Mouse (Mus musculus): ENCODE measurements around the gene Slc27a5. TPM values are rescaled to one million over a fixed set of nuclear protein-coding genes. Genes with fewer than 3 reads are reported as not detected.
A peak's percentile ranks its signal among the peaks of the same experiment; 100 is the strongest.

The Slc27a5 gene
- total RNA-seq (2021), result not detected

- DNase-seq, result no peak
These were observed at the start of gene Slc27a5 for GRCm38 (mm10) chr7:12998053-12998452. Slc27a5 (minus strand) TSS chr7:12998192.

GRCm38 (mm10) chr7:13046084-13046483 is 48.1 kb upstream of the Slc27a5 start:
- peak; percentile 79 to 85 for DNase-seq
- intact Hi-C loops (cut with DNase I), result loop anchor here (1.0 kb wide), 2 partner anchors 37 to 133 kb away; no protein-coding TSS in a partner anchor

More at GRCm38 (mm10) chr7:12998053-12998452, at the start of gene Slc27a5:
- intact Hi-C loops (cut with DNase I), result no loop called here

GRCm38 (mm10) chr7:13044254-13044625 is 46.2 kb upstream of the Slc27a5 start:
- intact Hi-C loops (cut with DNase I), result no loop called here
- no peak for DNase-seq

GRCm38 (mm10) chr7:13043445-13044253 is 45.7 kb upstream of the Slc27a5 start:
- intact Hi-C loops (cut with DNase I), result no loop called here
- DNase-seq, result peak in 1 of 2 experiments; percentile 38

GRCm38 (mm10) chr7:13043120-13043444 is 45.1 kb upstream of the Slc27a5 start:
- intact Hi-C loops (cut with DNase I), result no loop called here

GRCm38 (mm10) chr7:13042511-13042910 is 44.5 kb upstream of the Slc27a5 start:
- DNase-seq, result no peak
- intact Hi-C loops (cut with DNase I), result no loop called here

More at GRCm38 (mm10) chr7:13043120-13043444, 45.1 kb upstream of the Slc27a5 start:
- no peak for DNase-seq

GRCm38 (mm10) chr7:13041256-13041655 is 43.3 kb upstream of the Slc27a5 start:
- DNase-seq, result no peak
- intact Hi-C loops (cut with DNase I), result no loop called here

- DNase-seq, result no peak
- intact Hi-C loops (cut with DNase I), result loop anchor here (5.0 kb wide), 2 partner anchors 62 to 117 kb away; partner anchors contain the start of genes Rps5 and Zfp446
These were observed 41.2 kb upstream of the Slc27a5 start for GRCm38 (mm10) chr7:13039181-13039580.

- intact Hi-C loops (cut with DNase I), result loop anchor here (5.0 kb wide), 2 partner anchors 61 to 116 kb away; partner anchors contain the start of genes Rps5 and Zfp446
- no peak for DNase-seq
These were observed 40.7 kb upstream of the Slc27a5 start for GRCm38 (mm10) chr7:13038621-13039169.

- DNase-seq, result peak; percentile 99
- intact Hi-C loops (cut with DNase I), result loop anchor here (5.0 kb wide), 2 partner anchors 61 to 116 kb away; partner anchors contain the start of genes Rps5 and Zfp446
These were observed 40.0 kb upstream of the Slc27a5 start, which contains the start of gene Ube2m for GRCm38 (mm10) chr7:13037901-13038555. Ube2m (minus strand) TSS chr7:13038275.

GRCm38 (mm10) chr7:13037366-13037765 is 39.4 kb upstream of the Slc27a5 start:
- intact Hi-C loops (cut with DNase I), result loop anchor here (5.0 kb wide), 2 partner anchors 60 to 115 kb away; partner anchors contain the start of genes Rps5 and Zfp446
- DNase-seq, result peak in 1 of 2 experiments; percentile 63

- intact Hi-C loops (cut with DNase I), result loop anchor here (5.0 kb wide), 2 partner anchors 60 to 115 kb away; partner anchors contain the start of genes Rps5 and Zfp446
- no peak for DNase-seq
These were observed 38.8 kb upstream of the Slc27a5 start for GRCm38 (mm10) chr7:13036806-13037205.

- intact Hi-C loops (cut with DNase I), result loop anchor here (5.0 kb wide), 2 partner anchors 58 to 113 kb away; partner anchors contain the start of genes Rps5 and Zfp446
- DNase-seq, result no peak
These were observed 37.3 kb upstream of the Slc27a5 start for GRCm38 (mm10) chr7:13035211-13035855.

GRCm38 (mm10) chr7:13034148-13034977 is 36.4 kb upstream of the Slc27a5 start, which contains the start of gene Chmp2a:
Chmp2a (minus strand) TSS chr7:13034807.
- intact Hi-C loops (cut with DNase I), result no loop called here
- peak; percentile 97 to 98 for DNase-seq

GRCm38 (mm10) chr7:13033451-13034147 is 35.6 kb upstream of the Slc27a5 start:
- intact Hi-C loops (cut with DNase I), result no loop called here
- no peak for DNase-seq

- intact Hi-C loops (cut with DNase I), result no loop called here
- no peak for DNase-seq
These were observed 34.5 kb upstream of the Slc27a5 start for GRCm38 (mm10) chr7:13032541-13032940.

- intact Hi-C loops (cut with DNase I), result no loop called here
- DNase-seq, result no peak
These were observed 34.0 kb upstream of the Slc27a5 start for GRCm38 (mm10) chr7:13031983-13032382.

- intact Hi-C loops (cut with DNase I), result no loop called here
These were observed 33.1 kb upstream of the Slc27a5 start for GRCm38 (mm10) chr7:13031069-13031468.

GRCm38 (mm10) chr7:13028986-13029385 is 31.0 kb upstream of the Slc27a5 start:
- intact Hi-C loops (cut with DNase I), result no loop called here

More at GRCm38 (mm10) chr7:13031069-13031468, 33.1 kb upstream of the Slc27a5 start:
- peak in 1 of 2 experiments; percentile 49 for DNase-seq

More at GRCm38 (mm10) chr7:13028986-13029385, 31.0 kb upstream of the Slc27a5 start:
- DNase-seq, result no peak

Measured in heart, postnatal 10 days (tissue).